Mouse (Mus musculus) T-helper 2 cell (primary cell): ENCODE measurements around the gene Tox2.

Experiments
- in situ Hi-C: fragments of 300-600 bp; cut with MboI, MseI; formaldehyde crosslinking; loops from one replicate; pipeline ENCODE4 v1.15.1; 2025; ENCODE audit warnings: high pct_unique_total_duplicates

Tox2 gene

DNA sequence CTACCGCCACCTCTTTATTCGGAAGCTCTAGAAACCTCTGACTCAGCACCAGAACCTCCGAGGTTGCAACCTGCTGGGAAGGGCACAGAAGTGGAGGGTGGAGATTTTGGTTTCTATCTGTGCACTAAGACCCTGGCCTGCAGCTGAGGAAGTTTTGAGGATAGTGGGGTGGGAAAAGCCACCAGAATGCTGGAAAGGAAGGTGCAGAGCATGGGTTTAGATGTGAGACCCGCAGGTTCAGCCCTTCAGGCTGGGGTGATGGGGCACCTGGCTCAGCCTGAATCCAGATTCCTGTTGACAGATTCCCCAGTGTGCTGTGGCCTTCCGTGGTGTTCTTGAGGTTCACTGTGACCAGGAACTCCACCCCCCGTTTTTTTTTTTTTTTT, 2.3 kb downstream of the Tox2 start:
- in situ Hi-C loops: no loop called here

DNA sequence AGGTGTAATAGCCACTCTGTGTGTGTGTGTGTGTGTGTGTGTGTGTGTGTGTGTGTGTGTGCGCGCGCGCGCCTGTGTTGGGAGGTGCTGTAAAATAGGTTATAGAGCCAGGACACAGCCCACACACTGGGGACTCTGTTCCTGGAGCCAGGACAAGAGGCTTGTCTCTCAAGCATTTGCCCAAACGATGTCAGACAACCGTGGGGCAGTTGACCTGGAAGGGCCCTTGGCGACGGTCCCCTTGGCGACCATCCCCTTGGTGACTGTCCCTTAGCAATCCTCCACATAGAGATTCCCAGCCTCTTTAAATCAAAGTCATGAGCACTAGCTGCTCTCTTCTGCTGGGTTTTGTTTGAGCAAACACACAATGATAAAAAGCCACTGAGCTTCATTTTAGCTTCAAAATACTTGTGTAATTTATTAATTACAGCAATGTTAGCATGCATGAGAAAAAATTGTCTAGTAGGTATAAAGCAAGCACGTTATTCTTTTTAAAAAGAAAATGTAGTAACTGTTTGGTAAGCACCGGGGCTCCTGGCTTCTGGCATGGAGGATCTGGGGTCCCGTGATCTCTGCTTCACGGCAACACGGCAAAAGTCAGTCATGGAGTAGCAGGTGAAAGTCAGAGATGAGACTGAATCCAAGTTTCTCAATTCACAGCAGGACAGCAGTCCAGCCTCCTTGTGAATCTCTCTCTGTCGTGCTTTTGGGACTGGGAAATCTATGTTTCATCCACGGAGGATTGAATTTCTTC, 3.0 kb downstream of the Tox2 start:
- in situ Hi-C loops: no loop called here

DNA sequence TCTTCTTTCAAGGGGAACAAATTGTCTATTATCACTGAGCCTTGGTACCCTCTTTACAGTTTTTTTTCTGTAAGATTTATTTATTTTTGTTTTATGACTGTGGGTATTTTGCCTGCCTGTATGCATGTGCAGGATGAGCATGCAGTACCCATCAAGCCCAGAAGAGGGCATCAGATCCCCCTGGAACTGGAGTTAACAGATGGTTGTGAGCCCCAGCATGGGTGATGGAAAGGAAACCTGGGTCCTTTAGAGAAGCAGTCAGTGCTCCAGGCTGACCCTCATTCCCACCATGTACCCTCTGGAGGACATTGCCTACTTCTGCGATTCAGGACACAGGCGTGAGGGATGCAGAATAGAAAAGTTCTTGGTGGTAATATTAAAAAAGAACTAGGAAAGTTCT, 4.4 kb downstream of the Tox2 start:
- in situ Hi-C loops: no loop called here

DNA sequence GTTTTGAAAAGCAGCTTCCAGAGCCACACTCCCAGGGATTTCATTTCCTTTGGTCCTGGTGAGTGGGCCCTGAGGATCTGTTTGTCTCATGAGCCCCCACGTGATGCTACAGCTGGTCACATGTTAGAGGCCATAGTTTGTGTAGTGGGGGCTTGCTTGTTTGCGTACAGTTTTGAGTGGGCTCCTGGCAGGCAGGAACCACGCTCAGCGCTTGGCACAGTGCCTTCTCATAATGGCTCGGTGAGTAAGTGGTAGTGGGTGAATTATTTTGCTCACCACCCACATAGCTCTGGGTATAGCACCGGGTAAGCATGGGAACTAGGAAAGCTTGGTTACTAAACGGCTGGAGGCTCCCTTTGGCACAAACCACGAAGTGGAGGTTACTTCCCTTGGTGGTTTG, 6.2 kb downstream of the Tox2 start:
- in situ Hi-C loops: no loop called here

DNA sequence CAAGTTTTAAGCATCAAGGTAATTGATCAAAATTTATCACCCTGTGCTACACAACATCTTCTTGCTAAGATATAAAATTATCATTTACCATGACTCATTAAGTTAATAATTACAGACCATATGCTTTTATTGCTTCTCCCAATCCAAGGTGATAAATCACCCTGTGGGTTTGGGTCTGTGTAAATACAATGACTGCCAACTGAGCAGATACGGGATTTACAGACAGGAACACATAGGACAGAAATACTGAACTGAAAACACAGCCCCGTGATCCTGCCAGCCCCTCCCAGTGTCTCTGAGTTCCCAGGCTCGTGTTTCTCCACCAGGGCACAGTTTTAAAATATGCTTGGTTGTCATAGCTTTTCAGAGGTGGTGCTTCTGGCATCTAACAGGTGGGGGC, 10.2 kb downstream of the Tox2 start:
- in situ Hi-C loops: no loop called here

DNA sequence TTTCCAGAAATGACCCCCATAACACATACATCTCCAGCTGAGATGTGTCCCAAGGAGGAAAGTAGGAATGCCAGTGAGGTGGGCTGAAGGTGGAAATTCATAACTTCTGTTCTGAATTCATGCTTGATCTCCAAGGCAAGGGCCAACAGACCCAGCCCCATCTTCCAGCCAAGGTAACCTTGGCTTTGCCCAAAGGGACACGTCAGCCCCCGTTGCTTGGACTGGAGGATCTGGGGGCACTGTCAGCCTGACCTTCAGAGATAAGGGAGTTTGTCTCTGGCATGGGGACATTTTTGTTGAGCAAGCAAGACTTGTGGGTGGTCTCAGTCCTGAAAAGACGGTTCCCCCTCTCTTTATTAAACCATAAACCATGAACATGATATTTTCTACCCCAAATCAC, 15.2 kb downstream of the Tox2 start:
- in situ Hi-C loops: no loop called here

DNA sequence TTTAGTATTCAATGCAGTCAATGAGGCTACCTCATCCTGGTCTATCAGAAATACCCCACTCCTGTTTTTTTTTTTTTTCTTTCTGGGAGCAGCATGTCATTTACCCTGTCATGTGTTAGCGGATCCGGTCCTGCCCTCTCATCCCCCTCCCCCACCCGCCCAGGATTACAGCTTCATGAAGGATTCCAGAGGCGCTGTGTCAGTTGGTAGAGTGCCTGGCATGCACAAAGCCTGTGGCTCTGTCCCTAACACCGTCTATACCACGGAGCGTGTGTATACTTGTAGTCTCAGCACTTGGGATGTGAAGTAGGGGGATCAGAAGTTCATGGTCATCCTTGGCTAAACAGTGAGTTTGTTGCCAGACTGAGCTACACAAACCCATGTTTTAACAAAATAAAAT, 15.6 kb downstream of the Tox2 start:
- in situ Hi-C loops: no loop called here

DNA sequence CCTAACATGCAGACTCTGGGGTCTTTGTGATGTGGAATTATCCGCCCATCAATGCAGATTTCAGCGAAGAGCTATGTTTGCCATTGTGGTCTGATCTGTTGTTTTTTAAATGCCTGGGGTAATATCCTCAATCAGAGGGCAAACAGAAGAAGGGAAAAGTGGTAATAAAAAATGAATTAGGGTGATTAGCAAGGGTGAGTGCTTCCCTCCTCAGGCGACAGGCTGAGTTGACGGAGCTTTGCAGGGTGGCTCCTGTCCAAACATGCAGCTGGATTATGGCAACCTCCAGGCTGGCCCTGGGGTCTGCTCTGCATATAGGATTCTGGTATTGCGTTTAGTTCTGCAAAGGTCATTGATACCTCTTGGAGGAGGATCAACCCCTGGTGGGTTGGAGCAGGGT, 16.5 kb downstream of the Tox2 start:
- in situ Hi-C loops: no loop called here

DNA sequence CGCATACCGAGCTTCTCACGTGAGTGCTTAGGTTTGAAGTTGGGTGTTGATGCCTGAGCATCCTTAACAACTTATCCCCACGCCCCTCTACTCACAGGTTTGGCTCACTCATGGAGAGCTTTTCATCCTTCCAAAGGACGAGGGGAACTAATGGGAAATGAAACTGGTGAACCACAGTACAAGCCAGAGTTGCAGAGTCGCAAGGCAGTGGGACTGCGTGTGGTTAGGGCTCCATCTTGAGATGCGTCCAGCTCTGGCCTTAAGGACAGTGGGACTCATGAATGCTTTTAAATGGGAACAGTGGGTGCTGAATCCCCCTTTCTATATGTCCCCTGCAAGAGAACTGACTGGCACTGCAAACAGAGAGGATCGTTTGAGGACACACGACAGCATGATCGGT, 17.8 kb downstream of the Tox2 start:
- in situ Hi-C loops: no loop called here

DNA sequence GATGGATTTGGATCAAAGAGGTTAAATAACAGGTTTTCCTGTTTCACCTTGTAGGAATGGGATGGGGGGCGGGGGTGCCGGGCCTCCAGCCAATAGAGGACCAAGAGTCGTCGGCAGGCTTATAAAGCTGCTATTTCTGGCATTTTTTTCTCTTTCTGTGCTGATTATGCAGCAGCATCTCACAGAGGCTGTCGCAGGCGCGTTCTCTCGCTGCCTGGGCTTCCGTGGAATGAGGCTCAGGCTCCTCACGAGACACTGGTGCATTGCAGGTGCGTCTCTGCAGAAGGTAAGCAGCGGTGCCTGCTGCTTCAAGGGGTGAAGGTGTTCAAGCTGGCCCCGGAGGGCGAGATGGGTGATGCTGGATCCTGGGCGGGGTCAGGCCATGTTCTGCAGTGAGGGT, 22.4 kb downstream of the Tox2 start:
- in situ Hi-C loops: no loop called here

DNA sequence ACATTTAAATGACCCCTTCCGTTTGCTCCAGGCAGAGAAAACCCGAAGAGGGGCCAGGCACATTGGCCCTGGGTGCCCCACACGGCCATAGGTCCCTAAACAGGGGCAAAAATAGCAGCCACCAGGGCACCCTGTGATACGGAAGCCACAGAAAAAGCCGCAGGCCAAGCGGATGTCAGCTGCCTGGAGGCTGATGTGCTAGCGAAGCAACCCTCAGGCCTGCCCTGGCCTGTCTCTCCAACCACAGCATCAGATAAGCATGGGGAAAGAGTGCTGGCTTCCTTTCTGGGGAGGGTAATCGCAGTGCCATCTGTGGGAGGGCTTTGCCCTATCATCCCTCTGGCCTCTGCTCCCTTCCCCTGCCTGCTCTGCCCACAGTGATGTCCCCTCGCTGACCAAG, 26.1 kb downstream of the Tox2 start:
- in situ Hi-C loops: no loop called here

DNA sequence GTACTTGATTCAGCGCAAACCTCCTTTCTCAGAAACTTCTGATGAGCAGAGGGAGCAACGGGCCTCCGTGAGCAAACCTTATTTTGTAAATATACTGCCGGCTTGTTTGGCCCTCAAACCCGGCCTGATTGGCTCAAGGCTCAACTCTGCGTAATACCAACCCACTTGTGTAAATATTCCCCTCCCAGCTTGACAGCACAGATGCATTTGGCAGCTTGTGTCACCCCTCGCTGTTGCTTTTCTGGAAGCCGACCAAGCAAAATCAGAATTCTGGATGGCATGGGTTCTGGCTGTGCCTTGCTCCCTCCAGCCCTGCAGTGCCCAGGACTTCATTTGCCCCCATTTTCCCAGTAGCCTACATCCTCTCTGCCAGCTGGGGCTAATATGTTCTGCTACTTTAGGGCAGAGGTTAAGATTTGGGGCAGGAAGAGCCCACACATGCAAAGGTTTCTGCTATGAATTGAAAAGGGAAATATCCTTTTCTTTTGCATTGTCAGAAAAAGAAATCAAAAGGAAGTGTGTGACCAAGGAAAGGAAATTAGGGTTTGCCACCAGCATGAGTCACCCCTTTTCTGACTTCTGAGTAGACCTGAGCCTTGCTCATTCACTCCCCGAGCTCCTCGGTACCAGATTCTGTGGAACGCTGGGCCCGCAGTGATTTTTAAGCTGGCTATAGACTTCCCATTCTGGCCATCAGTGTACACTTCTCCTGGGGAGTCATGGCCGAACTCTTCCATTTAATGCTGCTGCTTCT, 29.0 kb downstream of the Tox2 start:
- in situ Hi-C loops: no loop called here

DNA sequence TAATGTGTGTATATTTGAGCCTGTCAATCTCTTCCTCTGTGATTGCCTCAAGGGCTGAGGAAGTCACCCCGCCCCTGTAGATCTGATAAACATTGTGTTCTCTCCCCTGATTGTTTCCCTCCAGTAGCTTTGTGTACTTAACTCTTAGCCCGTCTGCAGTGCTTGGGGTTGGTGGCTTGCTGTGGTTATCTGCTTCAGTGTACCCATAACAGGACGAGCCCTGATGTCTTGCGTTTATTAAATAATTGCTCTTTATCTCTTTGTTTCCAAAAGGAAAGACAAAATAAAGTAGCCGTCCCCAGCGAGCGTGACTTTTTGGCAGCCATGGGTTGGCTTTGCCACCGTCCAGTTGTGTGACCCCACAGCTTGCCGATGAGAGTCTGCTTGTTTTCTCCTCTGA, 30.7 kb downstream of the Tox2 start:
- in situ Hi-C loops: no loop called here

DNA sequence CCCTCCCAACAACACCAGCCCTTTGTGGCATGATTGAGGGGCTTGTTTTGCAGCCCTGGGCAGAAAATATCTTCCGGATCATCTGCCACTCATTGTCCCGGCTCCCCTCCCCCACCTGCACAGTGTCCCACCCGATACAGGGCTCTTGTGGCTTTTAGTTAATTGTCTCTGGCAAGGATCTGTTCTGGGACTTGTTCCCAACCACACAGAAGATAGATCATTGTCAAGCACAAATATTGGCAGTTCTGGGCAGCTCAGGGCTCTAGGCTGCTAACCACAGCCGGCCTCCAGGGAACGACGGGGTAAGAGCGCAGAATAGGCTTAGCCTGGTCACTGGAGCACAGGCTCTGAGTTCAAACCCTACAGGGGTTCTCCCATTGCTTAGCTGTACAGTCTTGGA, 33.1 kb downstream of the Tox2 start:
- in situ Hi-C loops: no loop called here

DNA sequence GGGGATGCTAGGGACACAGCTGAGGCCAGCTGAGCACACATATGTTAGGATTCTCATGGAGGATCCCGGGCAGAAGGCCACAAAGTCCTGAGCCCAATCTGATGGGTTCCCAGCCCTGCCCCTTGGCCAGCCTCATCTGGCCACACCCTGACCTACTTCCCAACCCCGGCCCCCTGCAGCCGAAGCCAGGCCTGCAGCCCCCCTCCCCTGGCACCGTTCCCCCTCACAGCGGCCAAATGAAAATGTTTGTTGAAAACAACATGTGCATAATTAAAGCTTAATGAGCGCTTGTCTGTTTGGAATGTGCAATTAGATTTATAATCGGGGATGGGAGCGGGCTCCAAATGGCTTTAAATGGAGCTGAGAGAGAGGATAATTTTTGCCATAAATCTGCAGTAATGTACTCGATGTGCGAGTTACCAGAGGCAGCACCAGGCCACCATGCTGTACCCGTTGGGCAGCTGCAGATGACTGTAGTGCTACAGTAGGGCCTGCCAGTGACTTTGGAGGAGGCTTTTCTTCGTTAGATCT, 35.1 kb downstream of the Tox2 start:
- in situ Hi-C loops: no loop called here

DNA sequence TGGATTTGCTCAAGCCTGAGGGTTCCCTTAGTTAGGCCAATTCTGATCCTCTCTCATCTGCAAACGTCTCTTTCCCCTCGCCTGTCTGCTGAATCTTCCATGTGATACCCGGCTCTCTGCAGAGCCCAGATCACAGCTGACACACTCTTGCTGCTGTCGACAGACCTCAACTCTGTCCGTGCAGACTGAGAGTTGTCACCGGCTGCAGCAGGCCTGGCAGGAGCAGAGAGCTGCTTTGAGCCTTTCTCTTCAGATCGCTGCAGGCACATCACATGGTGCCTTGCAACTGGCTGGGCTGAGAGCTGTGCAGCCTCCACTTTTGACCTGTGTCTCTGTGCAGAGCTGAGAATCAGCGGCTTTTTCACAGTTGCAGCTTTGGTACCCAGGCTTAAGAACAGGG, 37.0 kb downstream of the Tox2 start:
- in situ Hi-C loops: no loop called here

DNA sequence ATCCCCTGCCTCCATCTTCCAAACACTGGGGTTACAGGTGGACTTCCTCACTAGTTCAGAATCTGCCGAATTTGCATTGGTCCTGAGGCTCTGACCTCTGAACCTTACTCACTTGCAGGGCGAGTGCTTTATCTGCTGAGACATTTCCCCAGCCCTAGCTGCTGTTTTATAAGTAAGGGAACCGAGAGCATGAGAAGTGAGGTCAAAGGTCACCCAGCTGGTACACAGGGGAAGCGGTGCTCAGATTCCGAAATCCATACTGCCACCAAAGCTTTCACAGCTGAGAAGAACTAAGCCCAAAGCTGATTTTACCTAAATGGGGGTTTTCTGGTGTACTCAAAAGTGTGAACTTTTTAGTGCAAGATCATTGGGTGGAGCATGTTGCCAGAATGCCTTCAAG, 38.9 kb downstream of the Tox2 start:
- in situ Hi-C loops: no loop called here

DNA sequence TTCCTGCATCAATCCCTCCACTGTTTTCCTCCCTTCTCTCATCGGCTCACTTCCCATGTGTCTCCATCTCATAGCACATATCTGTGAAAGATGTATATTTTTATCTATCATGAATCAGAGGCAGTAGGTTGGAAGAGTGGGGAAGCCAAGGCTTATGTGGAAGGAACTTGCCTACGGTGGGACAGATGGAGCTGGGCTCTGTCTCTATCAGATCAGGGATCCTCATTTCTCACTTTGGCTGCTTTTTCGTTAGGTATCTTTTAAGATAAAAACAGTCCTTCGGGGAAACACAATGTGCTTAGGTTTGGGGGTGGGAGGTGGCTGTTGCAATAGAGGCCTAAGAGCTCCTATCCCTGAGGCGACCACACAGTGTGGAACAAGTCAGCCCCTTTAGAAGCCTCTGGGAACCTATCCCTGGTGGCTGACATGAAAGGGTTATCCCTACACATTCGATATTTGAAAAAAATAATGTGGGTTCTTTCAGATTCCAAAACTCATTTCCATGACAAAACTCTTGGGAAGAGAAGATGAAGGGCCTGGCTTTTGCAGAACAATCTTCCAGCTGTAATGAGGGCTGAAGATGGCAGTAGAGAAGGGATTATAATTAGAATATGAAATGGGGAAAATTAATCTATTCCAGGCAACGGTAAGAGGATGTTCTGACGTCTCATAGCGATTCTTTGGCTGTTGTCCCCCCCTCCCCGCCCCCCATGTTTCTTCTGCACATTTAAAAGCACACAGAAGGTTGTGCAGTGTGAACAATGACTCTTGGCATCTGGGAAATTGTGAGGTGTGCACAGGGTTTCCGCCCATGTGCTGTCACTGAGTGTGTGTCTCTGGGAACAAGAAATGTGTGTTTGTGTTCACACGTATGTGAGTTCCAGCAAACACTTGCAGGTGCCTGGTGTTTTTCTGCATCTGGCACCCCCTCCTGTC, 41.3 kb downstream of the Tox2 start:
- in situ Hi-C loops: no loop called here

DNA sequence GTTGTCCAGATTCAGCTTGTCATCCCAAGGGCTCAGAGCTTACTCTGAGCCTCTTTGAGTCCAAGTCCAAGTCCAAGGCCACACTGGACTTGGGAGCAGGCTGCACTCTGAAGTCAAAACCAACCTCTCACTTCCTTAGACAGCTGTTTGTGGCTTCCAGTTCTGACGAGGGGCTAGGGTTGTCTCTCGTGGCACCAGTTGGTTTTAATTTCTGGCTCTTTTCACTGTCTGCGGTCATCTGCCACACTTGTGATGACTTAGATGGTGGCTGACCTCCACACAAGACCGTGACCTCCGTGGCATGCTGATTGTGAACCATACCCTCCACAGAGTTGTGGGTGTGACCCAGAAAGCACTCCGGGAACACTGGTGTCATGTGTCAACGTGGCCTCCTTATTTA, 46.0 kb downstream of the Tox2 start:
- in situ Hi-C loops: no loop called here

DNA sequence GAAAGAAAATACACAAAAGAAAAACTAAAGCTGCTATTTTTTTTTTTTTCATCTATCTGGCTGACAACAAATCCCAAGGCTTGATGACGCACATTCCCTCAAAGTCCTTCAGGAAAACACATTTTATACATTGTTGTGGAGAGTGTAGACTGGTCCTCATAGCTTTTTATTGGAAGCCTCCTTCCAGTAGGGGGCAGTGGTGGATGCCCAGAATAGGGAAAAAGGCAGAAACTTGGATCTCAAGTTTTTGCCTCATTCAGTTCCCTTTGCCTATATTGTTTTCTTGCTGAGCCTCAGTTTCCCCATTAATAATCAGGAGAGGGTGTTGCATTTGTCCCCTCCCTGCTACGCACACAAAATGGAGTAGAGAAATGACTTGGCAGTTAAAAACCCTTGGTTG, 49.7 kb downstream of the Tox2 start:
- in situ Hi-C loops: no loop called here

DNA sequence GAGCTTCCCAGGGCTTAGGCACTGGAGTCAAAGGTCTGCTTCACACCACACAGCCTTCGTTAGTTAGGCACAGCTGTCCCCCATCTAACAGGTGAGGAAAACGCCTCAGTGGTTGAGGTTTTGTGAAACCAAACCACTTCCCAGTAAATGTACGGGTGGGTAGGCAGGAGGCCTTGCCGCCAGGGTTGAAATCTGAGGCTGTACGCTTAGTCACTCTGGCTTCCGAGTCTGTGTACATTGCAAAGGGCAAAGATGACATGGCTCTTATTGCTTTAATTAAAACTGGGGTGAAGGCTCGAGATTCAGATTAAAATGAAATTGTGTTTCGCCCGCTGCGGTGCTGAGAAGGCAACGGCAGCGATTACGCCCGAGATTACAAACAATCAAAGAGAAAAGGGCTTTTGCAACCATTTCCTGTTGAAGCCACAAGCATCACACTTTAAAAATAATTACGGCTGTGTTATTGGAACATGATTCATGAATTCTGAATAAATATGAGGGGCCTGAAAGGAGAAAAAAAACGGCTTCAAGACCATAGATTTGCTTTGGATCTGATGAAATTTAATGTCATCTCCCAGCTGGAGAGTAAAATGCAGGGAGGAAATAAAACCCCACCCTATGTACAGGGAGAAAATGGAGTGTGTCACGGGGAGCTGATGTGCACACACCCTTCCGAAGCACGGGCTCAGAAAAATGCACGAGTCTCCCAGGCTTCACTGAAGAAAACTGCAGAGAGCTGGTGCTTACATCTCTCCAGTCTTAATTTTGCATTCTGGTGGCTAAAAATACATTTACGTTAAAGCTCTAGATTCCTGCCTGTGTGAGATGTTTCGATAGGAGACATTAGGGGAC, 50.5 kb downstream of the Tox2 start:
- in situ Hi-C loops: no loop called here
